Mouse (Mus musculus) lung, postnatal 25 days (tissue): ENCODE results near the gene Ly6g6e.
"Not testable (repeated sequence)": the region's sequence is repeated elsewhere in the genome, so short reads cannot be mapped to it uniquely, and the experiment has no call there.

Source experiments
- DNase-seq: peaks from one replicate; pipeline ENCODE4 v3.0.0; 2022; ENCODE audit warnings: low spot score

The Ly6g6e gene

DNA sequence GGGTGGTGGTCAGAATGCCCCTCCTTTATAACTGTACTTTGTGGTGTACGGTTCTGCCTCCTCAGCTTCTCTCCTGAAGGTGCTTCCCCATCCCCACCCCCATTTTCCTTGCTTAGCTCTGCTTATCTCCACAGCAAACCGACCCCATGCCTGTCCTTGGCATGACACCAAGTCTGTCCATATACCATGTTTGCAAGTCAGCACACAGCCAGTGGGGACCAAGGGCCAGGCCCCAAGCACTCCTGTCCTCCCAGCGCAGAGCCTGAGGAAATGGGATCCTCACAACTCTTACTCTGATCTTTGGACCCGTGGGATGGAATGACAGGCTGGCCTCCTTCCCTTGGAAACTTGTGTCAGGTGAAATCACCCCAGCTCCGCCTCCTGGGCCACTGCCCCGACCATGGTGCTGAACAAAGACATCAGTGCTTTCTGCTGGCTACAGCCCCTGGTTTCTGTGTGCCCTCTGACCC is 26.6 kb downstream of the Ly6g6e start:
- DNase-seq: no peak

DNA sequence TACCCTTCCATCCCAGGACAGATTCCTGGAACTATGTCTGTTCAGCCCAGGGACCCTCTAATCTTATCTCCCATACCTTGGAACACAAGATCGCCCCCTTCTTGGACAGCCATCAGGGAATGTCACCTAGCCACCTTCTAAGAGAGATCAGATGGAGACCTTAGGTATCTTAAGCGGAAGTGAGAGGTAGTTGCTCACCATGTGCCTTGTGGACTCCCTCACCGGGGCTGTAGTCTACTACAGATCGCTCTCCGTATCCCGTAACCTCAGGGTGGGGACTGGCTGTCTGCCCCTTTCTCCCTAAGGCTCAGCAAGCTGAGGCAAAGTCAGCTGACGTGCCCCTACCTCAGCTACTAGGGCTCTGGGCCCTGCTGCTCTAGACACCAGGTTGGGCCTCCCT is 27.4 kb downstream of the Ly6g6e start:
- no peak for DNase-seq

DNA sequence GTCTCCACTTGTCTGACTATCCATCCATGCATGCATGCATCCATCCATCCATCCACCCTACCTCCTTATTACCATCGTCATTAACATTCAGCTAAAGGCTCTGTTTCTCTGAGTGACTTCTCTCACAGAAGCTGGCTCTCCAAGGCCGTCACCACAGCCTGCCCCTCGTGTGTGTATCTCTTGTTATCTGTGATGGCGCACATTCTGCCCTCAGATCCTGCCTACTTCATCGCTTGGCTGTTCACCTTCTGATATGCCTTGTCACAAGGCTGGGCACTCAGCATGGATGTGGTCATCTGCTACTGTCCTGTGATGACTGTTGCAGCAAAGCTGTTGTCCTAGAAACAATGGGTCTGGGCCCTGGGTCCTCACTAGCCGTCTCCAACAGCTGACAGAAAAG is 28.1 kb downstream of the Ly6g6e start:
- no peak for DNase-seq

DNA sequence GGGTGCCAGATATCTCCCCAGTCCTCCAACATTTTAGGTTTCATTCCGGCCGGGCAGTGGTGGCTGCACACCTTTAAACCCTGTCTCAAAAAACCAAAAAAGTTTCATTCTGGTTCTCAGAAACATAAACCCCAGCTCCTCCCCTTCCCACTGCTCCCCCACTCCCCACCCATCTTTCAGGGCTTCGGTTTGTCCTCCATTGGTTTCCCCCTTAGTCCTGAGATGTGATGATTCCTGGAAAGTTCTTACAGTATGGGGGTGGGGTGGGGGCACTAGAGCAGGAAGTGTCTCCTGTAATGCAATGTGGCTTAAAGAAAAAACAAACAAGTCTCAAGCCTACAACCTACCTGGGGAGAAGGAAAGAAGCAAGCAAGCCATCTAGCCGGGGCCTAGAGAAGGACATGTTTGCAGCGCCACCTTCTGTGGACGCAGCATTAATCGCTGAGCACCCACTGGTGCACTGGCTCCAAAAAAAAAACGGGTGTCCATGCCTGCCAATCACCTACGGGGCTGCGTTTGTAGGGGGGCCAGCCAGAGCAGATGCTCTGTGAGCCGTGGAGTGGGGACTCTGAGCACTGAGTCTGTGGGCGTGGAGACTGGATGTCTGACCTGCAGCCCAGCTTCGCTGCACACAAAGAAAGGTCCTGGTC is 29.2 kb downstream of the Ly6g6e start:
- peak; percentile 41 for DNase-seq

DNA sequence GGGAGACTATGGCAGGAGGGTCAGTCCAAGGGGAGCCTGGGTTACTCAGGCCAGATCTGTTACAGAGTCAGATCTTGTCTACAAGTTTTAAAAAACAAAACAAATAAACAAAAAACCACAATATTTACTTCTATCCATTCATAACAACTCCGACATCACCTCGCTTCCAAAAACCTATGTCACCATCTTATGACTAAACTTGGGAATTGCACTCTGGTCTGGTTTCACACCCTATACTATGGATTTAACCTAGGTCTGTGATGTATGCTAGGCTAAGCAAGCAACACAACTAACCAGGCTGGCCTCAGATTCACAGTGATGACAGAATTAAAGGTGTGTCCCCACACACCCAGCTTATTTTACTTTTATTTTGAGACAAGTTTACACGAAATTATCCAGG is 29.8 kb downstream of the Ly6g6e start:
- no peak for DNase-seq

DNA sequence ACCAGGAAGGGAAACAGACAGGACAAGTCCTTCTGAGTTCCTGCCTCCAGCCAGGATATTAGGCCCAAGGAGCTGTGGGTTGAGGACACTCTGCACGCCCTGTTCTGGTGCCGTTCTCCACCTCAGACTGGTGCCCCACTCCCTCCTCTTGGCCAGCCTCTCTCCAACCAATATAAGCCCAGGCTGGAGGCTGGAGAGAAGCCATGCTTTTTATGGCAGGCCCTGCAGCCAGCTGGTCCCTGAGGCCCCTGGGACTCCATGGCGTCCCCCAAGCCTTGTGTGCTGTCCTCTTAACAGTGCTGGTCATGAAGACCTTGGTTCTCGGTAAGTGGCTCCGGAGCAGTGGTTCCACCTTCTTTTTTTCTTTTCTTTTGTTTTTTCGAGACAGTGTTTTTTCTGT is 31.4 kb downstream of the Ly6g6e start, which contains the start of gene Ly6g5c:
Ly6g5c (plus strand) TSS at position 183 of the 400 bp plus-strand sequence.
- no peak for DNase-seq

DNA sequence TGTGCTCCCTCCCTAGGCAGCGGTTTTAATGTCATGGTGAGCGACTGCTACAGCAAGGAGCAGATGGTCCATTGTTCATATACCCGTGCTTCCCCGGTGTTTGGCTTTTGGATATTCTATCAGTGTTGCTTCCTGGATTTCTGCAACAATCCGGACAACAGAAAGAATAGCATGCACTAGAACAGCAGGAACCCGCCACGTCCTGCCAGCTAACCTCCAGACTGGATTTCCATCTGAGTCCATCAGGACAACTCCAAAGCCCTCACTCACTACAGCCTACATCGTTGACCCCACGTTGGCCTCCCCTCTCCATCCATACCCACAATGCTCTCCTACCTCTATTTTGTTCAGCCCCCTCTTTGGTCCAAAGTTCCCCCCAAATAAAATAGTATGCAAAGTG is 35.1 kb downstream of the Ly6g6e start:
- DNase-seq: no peak

DNA sequence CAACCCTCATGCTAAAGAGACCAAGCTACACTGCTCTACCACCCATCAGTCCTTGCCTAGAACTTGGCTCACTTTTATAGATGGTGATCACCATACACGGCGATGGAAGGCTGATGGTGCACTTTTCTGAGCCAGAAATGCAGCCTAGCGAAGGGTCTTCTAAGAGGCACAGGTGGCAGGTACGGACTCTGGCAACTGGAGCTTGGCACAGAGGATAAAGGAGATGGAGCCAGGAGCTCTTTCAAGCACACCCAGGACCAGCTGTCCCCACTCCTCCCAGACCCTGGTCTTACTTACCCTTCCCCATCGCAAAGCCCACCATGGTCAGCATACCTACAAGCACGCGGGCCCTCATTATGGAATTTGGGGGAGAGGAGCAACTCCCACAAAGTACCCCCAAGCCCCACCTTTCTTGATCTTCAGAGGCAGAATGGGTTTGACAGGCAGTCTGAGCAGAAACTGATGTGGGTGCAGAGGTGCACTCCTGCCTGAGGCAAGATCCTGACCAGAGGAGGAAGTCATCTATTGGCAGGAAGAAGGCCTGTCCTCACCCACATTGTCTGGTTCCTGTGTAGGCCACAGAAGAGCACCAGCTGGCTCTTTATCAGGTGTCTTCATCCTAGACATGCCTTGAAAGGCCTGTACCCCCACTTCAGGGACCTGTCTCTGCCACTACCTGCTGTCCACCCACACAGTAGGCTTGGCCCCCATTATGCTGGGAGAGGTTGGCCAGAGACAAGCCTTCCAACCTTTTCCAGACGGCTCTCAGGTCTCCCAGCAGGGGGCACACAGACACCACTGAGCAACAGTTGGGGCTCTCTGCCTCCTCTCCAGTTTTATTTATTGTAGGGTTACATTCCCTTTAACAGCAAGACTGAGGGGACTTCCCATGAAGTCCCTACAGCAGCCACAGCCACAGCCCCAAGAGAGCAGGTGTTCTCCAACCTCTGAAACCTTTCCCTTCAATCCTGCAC is 38.6 kb downstream of the Ly6g6e start, which contains the start of gene Ly6g5b:
Ly6g5b (minus strand) TSS at position 383 of the 974 bp plus-strand sequence.
- no peak for DNase-seq

DNA sequence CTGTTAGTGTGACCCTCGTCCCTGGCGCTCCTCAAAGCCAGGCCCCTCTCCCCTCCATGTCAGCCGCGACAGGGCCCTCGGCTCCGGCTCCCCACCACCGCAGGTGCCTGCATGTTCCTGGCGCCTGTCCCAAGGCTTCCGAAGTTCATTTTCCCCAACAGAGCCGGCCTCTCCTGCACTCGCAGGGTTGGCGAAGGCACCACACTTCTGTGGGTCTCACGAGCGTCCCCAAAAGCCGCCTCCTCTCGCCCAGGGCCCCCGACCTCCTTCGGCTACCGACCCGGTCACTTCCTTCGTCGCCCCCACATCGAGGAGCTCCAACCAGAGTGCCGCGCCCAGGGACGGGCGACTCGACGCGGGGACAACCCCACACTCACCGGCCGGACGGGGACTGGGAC is 44.0 kb downstream of the Ly6g6e start:
- no peak for DNase-seq

DNA sequence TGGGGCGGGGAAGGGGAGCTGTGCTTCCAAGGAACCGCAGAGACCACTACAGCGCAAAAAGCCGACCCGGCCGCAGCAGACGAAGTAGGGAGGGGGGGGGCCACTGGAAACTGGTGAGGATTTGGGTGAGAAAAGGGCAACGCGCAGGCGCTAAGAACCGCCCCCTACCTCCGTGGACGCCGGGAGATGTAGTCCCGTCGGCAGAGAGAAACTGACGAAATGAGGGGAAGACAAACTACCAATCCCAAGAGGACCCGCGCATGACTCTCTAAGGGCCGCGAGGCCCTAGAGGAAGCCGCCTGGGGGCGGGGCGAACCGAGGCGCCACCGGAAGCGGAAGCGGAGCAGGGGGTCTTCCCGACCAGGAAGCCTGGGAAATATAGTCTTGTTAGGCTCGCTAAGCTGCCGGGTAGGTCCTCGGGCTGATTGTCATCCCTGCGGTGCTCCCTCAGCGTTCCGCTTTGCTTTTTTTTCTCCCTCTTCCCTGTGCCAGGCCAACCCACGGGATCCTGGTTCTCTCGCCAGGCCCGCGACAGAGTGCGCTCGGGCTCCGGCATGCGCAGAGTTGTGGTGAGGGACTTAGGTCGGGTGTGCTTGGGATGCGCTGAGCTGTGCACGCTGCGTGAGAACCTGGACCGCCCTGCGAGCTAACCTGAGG is 44.6 kb downstream of the Ly6g6e start, which contains the start of gene Gpank1:
Gpank1 (plus strand) TSS at position 313 of the 657 bp plus-strand sequence.
- DNase-seq: peak; percentile 99

DNA sequence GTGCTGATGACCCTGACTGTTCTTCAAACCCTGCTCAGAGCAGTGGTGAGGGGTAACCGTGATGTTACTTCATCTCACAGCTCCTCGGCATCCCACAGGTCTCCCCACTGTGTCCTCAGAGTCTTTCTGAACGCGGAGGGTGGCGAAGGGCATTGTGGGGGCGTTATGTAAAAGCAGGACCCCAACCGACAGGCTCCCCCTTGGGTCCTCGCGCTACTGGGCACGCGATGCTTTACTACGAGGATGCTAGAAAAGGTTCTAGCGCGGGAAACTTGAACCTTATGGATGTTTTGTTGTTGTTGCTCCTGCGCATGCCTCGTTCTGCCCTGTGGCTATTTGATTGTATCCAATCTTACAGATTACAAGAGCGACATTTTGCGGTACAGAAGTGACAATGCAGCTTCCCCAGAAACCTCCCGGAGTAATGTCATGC is 45.2 kb downstream of the Ly6g6e start, which contains the start of gene Csnk2b:
Csnk2b (minus strand) TSS at position 183 of the 433 bp plus-strand sequence.
- DNase-seq: peak; percentile 36

DNA sequence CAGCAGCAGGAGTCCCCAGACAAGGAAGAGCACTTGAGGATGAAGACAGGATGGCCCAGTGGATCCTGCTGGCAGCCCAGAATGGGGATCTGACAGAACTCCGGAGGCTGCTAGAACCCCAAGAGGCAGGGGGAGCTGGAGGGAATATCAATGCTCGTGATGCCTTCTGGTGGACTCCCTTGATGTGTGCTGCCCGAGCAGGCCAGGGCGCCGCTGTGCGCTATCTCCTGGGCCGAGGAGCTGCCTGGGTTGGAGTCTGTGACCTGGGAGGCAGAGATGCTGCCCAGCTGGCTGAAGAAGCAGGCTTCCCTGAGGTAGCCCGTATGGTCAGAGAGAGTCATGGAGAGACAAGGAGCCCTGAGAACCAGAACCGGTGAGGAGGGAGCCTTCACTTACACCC is 46.6 kb downstream of the Ly6g6e start:
- DNase-seq: not testable (repeated sequence)

DNA sequence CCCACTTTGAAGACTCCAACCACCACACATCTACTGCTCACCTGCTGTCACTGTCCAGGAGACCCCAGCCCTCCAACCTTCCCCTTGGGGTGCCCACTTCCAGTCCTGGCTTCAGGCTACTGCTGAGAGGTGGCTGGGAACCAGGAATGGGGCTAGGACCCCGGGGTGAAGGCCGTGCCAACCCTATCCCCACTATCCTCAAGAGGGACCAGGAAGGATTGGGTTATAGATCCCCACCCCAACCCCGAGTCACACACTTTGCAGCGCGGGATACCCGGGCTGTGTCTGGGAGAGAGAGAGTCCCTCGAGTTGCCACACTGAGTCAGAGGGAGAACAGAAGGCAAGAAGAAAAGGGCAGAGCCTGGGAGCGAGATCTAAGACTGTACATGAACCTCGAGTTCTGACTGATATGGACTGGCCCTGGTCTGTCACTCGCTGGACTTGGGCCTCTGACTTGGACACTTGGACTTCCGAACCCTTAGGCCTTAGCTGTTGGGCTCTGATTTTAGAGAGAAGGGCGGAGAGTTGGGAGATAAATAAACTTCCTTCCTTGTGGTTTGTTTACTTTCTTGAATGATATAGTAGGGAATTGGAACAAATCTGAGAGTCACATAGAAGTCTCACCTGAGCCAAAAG is 47.7 kb downstream of the Ly6g6e start:
- not testable (repeated sequence) for DNase-seq

DNA sequence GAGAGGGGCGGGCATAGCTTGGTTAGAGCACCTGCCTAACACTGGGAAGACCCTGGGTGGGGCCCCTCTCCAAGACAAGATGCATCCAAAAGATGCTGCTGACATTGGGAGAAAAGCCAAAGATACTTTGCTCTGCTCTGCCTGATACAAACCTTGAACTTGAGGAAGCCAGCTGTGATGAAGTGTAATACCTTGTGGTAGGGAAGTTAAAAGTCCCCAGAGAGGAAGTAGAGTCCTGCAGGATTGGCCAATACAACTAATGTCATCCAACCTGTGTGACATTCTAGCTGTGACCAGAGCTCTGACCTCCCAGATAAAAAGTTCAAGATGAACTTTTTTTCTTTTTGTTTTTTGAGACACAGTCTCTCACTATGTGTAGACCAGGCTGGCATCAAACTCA is 48.4 kb downstream of the Ly6g6e start:
- no peak for DNase-seq

DNA sequence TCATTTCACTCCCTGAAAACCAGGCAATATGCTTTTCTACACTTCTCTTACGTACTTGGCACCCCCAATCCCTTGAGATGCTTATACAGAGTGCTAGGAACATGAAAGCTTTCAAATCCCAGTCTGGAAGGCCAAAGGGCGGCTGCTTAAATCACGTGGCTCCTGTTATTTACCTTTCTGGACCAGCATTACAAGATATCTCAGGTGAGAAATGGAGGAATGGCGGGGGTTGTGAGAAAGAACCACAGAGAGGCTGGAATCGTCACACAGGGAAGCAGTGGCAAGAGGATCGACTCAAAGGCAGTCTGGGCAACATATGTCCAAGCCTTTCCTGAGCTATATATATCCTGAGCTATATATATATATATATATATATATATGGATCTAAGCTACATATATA is 48.9 kb downstream of the Ly6g6e start:
- peak; percentile 33 for DNase-seq

DNA sequence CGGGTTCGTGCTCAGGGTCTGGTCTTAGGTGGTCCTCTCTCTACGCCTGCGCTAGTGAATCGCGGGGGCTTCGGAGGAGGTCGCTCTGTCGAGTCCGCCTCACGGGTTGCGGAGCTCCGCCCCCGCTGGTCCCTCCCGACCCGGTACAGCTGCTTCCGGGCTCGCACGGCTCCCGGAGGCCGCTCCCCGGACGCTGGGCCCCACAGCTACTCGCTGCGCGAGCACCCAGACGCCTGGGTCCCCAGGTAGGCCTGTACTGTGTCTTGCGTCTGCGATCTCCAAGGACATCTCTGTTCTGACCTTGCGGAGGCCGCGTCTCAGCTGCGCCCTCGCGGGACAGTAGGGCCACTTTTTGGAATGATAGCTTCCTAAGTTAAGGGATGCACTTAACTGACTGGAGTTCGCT is 49.5 kb downstream of the Ly6g6e start, which contains the start of gene D17H6S53E:
D17H6S53E (plus strand) TSS at position 168 of the 406 bp plus-strand sequence.
- peak; percentile 77 for DNase-seq

DNA sequence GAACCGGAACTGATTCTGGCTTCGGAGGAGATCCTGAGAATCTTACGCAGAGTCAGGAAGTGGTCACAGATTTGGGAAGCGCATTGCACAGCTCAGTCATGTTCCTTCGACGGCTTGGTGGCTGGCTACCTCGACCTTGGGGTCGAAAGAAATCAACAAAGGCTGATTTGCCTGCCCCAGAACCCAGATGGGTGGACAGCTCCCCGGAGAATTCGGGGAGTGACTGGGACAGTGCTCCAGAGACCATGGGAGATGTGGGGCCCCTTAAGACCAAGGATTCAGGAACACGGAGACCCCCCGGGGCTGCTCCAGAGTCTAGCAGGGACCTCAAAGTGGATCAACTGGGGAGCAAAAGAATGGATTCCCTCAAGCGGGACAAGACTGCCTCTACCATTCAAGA is 50.3 kb downstream of the Ly6g6e start:
- no peak for DNase-seq
